Mouse (Mus musculus) cerebral cortex, adult 2 months (tissue): ENCODE results near the gene Ip6k2.

Experiments used
- WGBS: fragments of 180-500 bp; shearing (Covaris S2); methylation state at CpG from one replicate; pipeline ENCODE4 v1.1.7; 2018; 5-methylcytosine and 5-hydroxymethylcytosine counted together

Gene Ip6k2

DNA sequence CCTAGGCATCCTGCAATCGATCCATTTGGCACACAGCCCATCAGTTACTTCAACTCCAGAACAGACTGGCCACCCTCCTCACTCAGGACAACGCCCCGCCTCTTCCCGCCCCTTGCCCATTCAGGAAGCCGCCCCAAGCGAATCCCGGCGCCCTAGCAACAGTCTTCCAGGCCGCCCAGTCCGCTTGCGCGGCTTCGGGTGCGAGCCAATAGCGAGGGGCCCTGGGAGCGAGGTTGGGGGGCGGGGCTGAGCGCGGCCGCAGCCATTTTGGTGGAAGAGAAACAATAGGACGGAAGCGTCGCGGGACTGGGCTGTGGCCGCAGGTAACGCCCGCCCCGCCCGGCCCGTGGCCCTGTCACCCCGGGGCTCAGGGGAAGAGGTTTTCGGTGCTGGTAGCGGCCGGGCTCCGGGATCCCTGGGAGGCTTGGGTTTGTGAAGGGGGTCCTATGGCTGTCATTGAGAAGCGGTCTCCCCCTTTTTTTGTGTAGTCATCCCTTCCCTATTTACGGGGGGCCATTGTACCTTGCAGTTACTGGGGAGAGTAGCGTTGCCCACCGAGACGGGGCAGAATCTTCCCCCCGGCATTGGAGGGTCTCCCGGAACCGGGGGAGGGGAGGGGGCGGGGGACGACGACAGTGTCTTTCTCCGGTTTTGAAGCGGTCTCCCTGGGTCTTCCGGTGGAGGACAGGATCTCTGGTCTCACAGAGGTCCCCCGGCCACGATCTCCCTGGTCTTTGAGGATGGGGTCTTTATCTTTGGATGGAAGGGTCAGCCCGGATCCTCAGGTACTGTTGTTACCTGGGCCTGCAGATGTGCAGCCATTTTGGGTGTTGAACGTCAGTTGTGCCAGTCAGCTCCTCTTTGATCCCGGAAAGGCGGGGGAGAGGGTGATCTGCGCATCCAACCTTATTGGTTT, at the start of gene Ip6k2:
Gene Ip6k2 (plus strand): TSS at position 249 of the 916 bp plus-strand sequence.
- WGBS = under 1% methylated on average over 56 of the region's 56 CpGs

DNA sequence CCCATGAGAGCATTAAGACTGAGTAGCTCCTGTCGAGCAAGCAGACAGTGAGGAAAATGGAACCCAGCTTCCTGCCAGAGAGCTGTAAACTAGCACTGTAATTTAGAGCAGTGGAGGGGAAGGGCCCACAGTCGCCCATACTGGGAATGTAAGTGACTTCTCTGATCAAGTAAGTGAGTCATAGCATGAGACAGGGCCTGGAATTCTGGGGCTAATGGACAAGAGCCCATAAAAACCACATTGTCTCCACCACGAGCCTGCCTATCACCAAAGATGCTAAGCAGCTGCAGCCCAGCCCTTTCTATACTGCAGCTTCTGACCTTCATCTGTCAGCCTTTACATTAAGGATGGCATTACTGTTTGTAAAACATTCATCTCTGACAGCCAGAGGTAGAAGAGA, 44.4 kb upstream of the Ip6k2 start:
- 48% methylated on average over 3 of the region's 3 CpGs for WGBS

DNA sequence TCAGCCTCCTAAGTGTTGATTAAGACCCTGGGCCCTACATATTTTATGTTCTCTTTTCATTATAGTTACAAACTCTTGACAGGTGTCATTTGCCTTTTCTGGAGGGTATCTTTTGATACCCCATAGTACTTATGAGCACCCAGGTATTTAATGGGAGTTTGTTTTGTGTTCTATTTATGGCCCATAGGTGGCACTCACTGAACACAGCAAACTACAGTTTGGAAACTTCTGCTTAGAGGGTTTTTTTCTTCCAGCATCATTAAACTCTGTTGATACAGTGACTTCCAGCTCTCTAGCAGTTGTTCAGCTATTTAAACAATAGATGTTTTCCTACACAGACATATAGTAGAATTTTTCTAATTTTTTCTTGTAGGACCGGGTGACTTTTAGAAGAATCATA, 43.5 kb upstream of the Ip6k2 start:
- 92% methylated on average over 1 of the region's 1 CpGs for WGBS

DNA sequence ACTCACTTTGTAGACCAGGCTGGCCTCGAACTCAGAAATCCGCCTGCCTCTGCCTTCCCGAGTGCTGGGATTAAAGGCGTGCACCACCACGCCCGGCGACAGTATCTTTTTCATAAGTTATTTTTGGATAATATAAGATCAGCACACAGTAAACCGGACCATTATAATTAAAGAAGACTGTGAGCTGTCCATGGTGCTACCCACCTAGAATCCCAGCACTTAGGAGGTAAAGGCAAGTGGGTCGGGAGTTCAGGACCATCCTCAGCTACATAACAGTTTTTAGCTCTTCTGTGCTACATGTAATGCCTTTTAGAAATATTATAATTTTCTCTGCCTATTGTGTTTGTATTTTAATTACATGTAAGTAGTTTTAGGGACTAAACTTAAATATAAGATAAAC, 41.5 kb upstream of the Ip6k2 start:
- WGBS = 91% methylated on average over 9 of the region's 9 CpGs

DNA sequence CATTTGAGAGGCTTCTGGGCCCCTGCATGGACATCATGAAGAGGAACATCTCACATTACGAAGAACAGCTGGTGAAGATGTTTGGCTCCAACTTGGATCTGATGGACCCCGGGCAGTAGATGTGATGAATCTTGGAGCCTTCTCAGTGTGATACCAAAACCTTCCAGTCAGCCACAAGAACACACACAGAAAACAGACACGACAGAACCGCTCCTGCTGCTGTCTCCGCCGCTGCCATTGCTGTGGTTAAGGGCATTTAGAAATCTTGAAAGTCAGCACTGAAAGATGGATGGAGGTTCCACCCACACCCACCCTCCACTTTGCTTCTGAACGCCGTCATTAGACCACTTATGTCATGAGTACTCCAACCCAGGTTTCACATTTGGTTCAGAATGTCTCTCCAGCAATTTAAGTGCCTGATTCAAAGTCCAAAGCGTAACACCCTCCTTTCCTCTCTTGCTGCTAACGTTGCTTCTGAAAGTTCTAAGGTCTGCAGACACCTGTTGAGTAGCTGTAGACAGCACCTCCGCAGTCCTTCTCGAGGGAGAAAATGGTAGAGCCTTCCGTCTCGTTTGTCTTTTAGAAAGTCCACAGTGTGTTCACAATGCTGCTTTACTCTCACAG, 36.6 kb upstream of the Ip6k2 start:
- 91% methylated on average over 14 of the region's 14 CpGs for WGBS

DNA sequence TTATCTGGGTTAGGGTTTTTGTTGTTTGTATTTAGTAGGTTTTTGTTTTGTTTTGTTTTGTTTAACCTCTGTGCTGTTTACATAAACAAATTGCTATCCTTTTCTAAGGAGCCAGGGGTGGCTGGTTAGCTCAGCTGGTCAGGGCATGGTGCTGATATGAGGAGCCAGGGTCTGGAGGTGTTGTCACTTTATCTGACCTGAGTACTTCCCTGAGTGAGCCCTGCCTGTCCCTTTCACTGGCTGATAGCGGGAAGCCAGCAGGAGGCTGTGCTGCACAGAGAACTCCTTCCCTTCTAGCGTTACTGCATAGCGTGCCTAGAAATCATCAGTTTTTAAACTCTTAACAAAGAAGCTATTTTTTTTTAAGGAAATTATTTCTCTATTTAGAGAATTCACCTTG, 35.9 kb upstream of the Ip6k2 start:
- 86% methylated on average over 3 of the region's 3 CpGs for WGBS

DNA sequence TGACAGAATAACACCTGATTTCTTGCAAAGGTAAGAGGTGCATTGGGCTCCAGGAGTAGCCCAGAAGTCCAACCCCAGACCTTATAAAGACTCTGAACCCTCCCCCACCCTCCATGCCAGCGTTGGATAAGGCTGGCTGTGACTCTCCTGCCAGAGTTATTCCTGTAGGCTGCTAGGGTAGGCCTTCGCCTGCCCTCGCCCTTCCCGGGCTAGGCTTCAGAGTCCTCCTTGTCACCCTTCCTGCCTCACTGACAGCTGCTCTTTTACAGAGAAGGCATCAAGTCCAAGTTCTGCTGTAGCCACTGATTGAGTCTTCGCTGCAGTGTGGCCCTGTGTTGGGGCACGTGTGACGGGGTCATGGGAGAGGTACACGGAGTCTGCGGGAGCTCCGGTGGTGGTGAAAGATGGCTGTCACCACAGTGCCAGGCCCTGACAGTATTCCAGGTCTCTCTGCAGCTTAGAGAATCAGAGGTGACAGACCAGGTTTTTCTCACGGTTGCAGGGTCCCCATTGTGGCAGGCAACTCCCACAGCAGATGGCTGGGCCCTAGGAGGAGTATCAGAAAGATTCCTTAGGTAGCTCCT, 34.9 kb upstream of the Ip6k2 start:
- whole genome bisulfite sequencing = 80% methylated on average over 11 of the region's 11 CpGs

DNA sequence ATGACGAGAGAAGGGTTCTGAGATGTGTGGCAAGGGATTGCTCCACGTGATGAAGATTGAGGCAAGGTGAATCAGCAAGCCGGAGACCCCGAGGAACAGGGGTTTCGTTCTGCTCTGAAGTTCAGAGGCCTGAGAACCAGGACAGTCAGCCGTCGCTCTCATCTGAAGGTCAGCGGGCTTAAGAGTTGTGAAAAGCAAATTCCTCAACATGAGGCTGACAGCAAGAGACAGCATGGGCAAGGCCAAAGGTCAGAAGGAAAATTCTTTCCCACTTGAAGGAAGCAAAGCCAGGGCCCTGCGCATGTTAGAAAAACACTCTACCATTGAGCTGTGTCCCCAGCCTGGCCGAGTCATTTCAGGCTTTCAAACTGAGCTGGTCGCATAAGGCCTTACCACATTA, 33.0 kb upstream of the Ip6k2 start:
- 89% methylated on average over 11 of the region's 11 CpGs for WGBS

DNA sequence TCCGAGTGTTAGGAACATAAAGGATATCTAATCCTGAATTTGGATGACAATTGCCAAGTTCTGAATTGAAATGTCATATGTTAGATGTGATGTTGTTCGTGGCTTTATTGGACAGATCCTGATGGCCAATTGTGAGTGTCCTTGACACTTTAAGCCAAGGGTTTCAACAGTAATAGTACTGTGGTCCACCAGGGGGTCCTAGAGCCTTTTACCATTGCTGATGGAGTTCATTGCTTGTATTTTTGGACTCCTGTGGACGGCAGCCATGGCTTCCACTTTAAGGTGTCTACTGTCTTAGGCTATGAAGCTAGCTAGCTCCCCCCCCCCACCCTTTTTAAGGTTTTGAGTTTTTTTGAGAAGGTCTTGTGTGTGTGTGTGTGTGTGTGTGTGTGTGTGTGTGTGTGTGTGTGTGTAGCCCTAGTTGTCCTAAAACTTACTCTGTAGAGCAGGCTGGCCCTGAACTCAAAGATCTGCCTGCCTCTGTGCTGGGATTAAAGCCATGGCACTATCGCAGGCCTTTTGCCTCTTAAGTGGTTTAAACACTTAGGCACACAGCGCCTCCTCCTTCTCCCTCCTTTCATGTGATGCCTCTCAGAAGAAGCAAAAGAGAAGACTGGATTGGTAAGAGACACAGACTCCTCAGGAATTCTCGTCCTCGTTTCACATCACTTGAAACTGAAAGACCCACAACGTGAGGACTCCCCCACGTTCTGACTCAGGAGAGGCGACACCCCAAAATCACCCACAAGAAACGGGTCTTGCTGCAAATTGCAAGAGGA, 31.3 kb upstream of the Ip6k2 start:
- 63% methylated on average over 11 of the region's 11 CpGs for WGBS

DNA sequence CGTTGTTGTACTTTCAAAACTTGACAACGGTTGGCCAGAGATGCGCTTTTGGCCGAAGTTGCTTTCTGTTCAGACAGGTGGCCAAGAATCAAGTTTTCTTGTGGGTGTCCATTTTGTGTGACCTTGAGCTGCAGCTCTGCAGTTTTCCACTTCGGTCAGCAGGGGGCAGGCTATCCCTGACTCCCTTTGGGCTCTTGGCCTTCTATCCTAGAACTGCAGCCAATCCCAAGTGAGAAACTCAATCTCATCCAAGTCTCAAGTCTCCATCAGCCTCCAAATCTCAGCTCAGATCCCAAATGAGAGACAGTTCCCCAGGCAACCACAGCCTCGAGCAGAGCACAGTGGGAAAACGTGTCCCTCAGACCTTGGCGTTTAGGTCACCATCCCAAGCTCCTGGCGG, 30.3 kb upstream of the Ip6k2 start:
- WGBS = 43% methylated on average over 9 of the region's 9 CpGs

DNA sequence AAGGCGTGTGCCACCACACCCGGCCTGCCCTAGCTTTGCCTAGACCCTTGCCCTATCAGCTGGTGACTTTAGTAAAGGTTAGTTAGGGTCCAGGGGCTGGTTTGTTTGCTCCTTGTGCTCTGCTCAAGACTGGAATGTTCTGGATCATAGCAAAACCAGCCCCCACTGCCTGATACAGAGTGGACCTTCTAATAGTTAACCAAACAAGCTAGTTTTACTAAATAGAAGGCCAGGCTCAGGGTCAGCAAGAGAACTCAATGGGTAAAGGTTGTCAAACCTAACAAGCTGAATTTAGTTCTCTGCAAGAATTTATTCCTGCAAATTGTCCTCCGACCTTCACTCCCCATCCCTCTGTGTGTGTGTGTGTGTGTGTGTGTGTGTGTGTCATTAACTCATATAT, 29.6 kb upstream of the Ip6k2 start:
- 90% methylated on average over 3 of the region's 3 CpGs for WGBS

DNA sequence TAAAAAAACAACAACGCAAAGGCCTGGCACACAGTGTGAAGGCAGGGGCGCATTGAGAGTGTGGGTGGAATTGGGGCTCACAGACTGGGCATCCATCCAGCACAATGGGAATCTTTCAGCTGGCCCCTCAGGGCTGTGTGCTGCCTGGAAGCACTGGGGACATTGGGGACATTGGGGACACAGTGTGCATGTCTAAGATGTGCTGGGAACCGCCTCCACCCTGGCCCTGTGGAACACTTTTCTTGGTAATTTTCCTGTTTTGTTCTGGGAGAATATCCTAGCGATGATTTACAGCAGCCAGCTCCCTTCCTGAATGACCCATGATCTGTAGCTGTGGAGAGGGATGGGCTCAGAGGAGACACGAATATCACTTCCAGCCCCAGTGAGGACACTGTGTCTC, 29.2 kb upstream of the Ip6k2 start:
- WGBS = 45% methylated on average over 5 of the region's 5 CpGs

DNA sequence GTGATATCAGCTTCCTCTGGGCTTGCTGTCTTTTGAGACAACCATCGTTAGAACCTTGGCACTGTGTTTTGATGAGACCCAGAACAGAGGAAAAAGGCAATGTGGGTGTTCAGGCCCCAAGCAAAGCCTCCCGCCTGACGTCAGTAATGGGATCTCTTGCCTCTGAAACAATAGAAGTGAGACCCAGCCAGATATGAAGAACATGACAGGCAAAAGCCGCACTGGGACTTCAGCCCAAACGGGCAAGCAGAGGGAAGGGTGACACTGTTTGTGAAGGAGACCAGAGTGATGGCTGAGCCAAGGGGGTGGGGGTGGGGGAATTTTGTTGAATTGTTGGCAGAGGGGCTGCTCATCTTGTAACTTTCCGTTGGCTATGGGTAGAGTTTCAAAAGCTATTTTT, 26.2 kb upstream of the Ip6k2 start:
- 58% methylated on average over 6 of the region's 6 CpGs for WGBS

DNA sequence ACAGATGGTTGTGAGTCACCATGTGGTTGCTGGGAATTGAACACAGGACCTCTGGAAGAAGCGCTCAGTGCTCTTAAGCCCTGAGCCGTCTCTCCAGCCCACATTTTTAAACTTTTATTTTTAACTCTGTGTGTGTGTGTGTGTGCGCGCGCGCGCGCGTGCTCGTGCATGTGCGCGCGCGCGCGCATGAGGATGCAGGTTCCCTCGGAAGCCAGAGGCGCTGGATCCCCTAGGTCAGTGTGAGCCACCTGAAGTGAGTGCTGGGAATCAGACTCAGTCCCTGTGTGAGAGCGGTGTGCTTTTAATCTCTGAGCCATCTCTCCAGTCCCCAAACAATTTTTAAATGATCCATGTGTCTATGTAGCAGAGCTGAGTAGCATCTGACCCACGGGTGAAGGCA, 24.5 kb upstream of the Ip6k2 start:
- WGBS = 96% methylated on average over 20 of the region's 20 CpGs

DNA sequence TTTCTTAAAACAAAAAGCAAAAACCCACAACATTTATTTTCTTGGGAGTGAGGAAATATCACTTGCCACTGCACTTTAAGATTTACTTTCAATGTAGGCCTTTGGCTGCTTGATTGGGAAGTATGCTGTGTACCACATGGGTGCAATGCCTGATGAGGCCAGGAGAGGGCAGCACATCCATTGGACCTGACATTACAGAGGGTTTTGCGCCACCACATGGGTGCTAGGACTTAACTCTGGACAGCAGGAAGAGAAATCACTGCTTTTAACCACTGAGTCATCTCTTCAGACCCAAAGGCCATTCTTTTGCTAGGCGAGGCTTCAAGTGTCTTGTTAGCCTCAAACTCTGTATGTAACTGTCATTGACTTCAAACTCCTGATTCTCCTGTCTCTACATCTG, 23.8 kb upstream of the Ip6k2 start:
- 85% methylated on average over 2 of the region's 2 CpGs for WGBS

DNA sequence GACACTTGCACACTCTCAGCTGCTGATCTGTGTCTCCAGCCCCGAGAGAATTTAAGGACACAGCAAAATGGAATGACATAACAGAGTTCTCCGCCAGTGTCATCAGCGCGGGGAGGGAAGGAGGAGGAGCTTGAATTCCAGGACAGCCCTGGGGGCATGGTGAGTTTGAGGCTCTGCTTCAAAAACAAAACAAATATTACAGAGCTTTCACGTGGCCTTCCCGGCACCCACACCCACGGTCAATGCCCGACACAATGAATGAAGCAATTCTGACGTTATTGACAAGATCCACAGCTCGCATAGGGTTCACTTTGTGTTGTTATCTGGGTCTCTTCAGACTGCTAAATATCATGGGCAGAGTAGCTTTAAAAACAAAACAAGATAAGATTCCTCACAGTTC, 18.6 kb upstream of the Ip6k2 start:
- WGBS = 74% methylated on average over 10 of the region's 10 CpGs

DNA sequence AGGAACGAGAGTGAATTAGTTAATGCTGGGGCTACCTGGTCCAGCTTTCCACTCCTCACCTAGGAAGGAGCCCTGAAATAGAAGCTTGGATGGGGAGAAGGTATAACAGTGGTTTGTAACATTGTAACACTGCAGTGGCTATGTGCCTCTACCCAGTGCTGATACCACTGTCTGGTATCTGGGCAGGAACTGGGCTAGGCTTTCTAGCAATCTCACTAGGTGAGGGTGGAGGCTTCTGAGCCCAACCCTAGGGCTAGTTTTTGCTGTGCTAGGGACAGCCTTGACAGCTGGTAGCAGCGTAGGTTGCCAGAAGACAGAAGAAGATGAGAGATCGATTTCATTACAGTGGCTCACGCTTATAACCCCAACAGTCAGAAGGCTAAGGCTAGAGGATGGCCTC, 7.0 kb upstream of the Ip6k2 start:
- WGBS = 88% methylated on average over 4 of the region's 4 CpGs

DNA sequence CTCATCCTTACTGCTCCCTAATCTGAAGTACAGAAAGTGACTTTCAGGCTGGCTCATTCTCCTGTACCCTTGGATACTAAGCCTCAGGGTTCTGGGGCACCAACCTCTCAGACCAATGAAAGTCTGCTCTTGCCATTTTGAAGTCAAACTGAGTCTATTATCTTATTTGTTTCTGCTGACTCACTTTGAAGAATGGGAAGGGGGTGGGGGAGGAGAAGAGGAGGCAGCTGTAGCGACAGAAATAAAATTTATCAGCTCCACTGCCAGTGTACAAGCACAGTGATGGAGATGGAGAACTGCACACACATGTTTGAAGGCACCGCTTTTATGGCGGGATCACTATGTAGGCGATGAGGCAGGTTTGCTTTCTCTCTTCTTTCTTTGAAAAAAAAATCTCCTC, 6.3 kb upstream of the Ip6k2 start:
- WGBS = 70% methylated on average over 4 of the region's 4 CpGs

DNA sequence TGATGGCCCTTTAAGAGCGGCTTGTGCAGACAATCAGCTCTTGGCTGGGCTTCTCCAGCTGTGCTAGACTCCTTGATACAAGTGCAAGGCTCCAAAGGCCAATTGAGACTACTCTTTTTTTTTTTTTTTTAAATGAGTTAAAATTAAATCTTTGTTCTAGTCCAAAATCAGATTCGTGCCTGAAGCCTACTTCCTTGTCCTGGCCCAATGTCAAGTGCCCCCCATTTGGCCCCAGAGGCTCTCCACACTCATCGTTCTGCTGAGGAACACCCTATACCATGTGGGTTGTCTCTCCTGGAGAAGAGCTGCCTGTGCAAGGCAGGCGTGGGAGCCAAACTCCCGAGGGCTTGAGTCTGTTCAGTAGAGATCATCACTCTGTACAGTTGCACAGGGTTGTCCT, 2.6 kb upstream of the Ip6k2 start:
- 39% methylated on average over 5 of the region's 5 CpGs for WGBS

DNA sequence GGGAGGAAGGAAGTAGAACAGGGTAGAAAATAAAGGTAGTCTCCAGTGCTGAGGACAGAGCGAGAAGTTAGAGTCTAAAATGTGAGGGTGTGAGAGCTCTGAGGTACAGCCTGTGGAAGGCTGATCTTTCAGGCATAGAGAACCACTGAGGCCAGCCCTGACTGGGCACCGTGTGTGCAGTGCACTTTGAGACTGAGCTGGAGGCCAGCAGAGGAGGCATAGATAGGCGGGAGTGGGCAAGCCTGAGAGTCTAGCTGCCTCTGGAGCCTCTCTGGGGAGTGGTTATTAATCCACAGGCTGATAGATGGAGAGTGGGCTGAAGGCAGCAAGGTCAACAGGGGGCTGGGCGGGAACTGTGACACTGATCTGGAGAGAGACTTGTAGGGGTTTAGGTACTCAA, 1.7 kb upstream of the Ip6k2 start:
- WGBS = 76% methylated on average over 4 of the region's 4 CpGs

DNA sequence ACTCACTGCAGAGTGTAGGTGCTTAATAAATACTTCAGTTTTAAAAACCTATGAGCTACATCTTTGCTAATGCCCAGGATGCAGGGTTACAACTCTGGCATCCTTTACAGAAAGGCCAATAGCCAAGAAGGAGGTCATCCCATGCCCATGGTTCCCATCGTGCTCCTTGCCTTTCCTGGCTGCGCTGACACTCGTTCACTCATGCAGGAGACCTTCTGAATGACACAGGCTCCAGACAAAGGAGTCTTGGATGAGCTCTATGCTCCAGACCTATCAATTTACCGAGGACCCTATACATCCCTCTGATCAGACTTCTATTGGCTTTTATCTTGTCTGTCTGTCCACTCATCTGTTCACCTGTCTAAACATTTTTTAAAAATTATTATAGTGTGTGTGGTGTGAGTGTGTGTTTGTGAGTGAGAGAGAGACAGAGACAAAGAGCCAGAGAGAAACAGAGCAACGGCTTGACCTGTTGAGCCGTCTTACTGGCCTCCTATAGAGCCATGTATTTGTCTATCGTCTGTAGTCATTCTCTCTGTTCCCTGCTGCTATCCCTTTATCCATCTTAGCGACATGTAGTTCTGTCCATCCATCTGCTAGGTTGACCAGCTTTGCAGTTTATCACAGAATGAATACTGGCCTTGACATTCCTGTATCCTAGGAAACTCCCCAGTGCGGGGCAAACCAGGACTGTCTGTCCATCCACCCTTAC, 604 bp upstream of the Ip6k2 start:
- 22% methylated on average over 9 of the region's 9 CpGs for WGBS

DNA sequence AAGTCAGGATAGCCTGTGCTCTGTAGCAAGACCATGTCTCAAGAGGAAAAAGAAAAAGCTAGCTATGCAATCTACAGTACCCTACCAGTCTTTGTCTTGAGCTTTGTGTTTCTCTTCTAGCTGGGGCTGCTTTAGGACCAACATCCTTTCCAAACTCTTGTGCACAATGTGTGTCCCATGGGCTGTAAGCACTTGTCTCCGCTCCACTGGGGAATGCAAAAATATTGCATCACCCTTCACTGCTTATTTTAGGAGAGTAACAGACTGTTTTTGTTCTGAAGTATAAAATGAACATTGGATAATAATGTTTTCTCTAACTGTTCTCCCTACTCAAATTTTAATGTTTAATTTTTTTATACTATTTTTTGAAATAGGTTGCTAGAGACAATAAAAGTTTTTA, 2.9 kb downstream of the Ip6k2 start:
- 23% methylated on average over 1 of the region's 1 CpGs for WGBS
